Mouse (Mus musculus) CH12.LX (cell line): ENCODE measurements at regions not wholly inside any gene's neighbourhood (a gene's known extent, or its start where the extent isn't known, plus 50 kb on each side); places are given as distances from the start of the nearest gene placed in this dataset.

Experiments used
- DNase-seq: peaks from one replicate; pipeline ENCODE4 v3.0.0-alpha.2; 2013; ENCODE audit errors: extremely low read depth
- H3K27ac ChIP-seq: 2 replicates; pipeline ENCODE4 v1.5.1; 2012; ENCODE audit warnings: low read depth, mild to moderate bottlenecking, control low read depth, moderate library complexity; ENCODE audit not compliant: insufficient read depth
- H3K27me3 ChIP-seq: replicated peaks from 2 replicates; pipeline ENCODE3; 2012; ENCODE audit warnings: inconsistent platforms
- H3K36me3 ChIP-seq, 2 experiments: replicated peaks in 1 of 2; 2 replicates each; pipeline versions ENCODE3 to v1.6.1; 2012; ENCODE audit warnings: inconsistent platforms in 1 of 2, low read length in 1 of 2, mild to moderate bottlenecking in 1 of 2, mixed read lengths in 1 of 2, moderate library complexity in 1 of 2; ENCODE audit not compliant: control insufficient read depth in 1 of 2, insufficient read depth in 1 of 2
- H3K4me1 ChIP-seq, 2 experiments: 2 replicates each; pipeline ENCODE4 v1.6.1; 2012; ENCODE audit warnings: inconsistent platforms in 1 of 2, moderate library complexity in 1 of 2; ENCODE audit not compliant: insufficient read depth in 2 of 2, control insufficient read depth in 1 of 2
- H3K4me2 ChIP-seq: 2 replicates; pipeline ENCODE4 v1.6.1; 2012; ENCODE audit warnings: low read depth, mild to moderate bottlenecking, control low read depth; ENCODE audit not compliant: poor library complexity, insufficient read depth, severe bottlenecking
- H3K4me3 ChIP-seq, 3 experiments: fragments of 150-350 bp in 1 of 3; sonication (generic) in 1 of 3; replicated peaks in 1 of 3; 2 replicates each; pipeline versions ENCODE3 to v1.5.1; 2011 to 2012; ENCODE audit warnings: low read depth in 2 of 3, low read length in 2 of 3, mild to moderate bottlenecking in 2 of 3, moderate library complexity in 2 of 3, control low read depth in 1 of 3, improper control_type of control experiment in 1 of 3, inconsistent platforms in 1 of 3, mixed read lengths in 1 of 3; ENCODE audit not compliant: poor library complexity in 1 of 3
- H3K79me2 ChIP-seq: replicated peaks from 2 replicates; pipeline ENCODE4 v1.6.1; 2012; ENCODE audit warnings: mild to moderate bottlenecking, moderate library complexity; ENCODE audit not compliant: control insufficient read depth, poor library complexity, insufficient read depth, severe bottlenecking; ENCODE audit errors: extremely low read depth
- H3K9ac ChIP-seq: 2 replicates; pipeline ENCODE4 v1.6.1; 2012; ENCODE audit warnings: low read depth, mild to moderate bottlenecking, control low read depth, moderate library complexity; ENCODE audit not compliant: insufficient read depth
- H3K9me3 ChIP-seq: replicated peaks from 2 replicates; pipeline ENCODE3; 2012; ENCODE audit warnings: low read length, inconsistent platforms, mixed read lengths
- BHLHE40 ChIP-seq: IDR thresholded peaks from 2 replicates; pipeline ENCODE4 v1.6.1; 2011; ENCODE audit warnings: mild to moderate bottlenecking, low read depth, low read length, improper control_type of control experiment
- CTCF ChIP-seq, 2 experiments: IDR thresholded peaks in 1 of 2; conservative IDR thresholded peaks in 1 of 2; 2 replicates each; pipeline ENCODE4 v1.5.1; 2011 to 2012; ENCODE audit warnings: low read depth in 2 of 2, low read length in 2 of 2, improper control_type of control experiment in 1 of 2, inconsistent platforms in 1 of 2, mild to moderate bottlenecking in 1 of 2, moderate library complexity in 1 of 2
- E2F4 ChIP-seq: IDR thresholded peaks from 2 replicates; pipeline ENCODE4 v1.6.1; 2011; ENCODE audit warnings: low read depth, low read length, improper control_type of control experiment; ENCODE audit not compliant: insufficient replicate concordance
- EP300 ChIP-seq: IDR thresholded peaks from 2 replicates; pipeline ENCODE4 v1.6.1; 2011; ENCODE audit warnings: low read length, improper control_type of control experiment
- ETS1 ChIP-seq: conservative IDR thresholded peaks from 2 replicates; pipeline ENCODE4 v1.6.1; 2012; ENCODE audit warnings: low read depth, mild to moderate bottlenecking, inconsistent platforms, low read length, improper control_type of control experiment, moderate library complexity
- GABPA ChIP-seq: IDR thresholded peaks from 2 replicates; pipeline ENCODE4 v1.6.1; 2012; ENCODE audit warnings: low read depth, low read length, improper control_type of control experiment, inconsistent platforms; ENCODE audit not compliant: insufficient replicate concordance
- IRF4 ChIP-seq: IDR thresholded peaks from 2 replicates; pipeline ENCODE4 v1.6.1; 2014; ENCODE audit warnings: low read depth, mild to moderate bottlenecking, inconsistent platforms, low read length, improper control_type of control experiment
- JUND ChIP-seq: conservative IDR thresholded peaks from 2 replicates; pipeline ENCODE4 v1.6.1; 2011; ENCODE audit warnings: low read depth, low read length, improper control_type of control experiment
- MAFK ChIP-seq: IDR thresholded peaks from 2 replicates; pipeline ENCODE4 v1.6.1; 2011; ENCODE audit warnings: low read length, improper control_type of control experiment; ENCODE audit not compliant: insufficient replicate concordance
- MAX ChIP-seq: IDR thresholded peaks from 2 replicates; pipeline ENCODE4 v1.6.1; 2011; ENCODE audit warnings: low read length, improper control_type of control experiment
- MAZ ChIP-seq: IDR thresholded peaks from 2 replicates; pipeline ENCODE4 v1.6.1; 2012; ENCODE audit warnings: low read depth, mild to moderate bottlenecking, inconsistent platforms, low read length, improper control_type of control experiment, moderate library complexity
- MEF2A ChIP-seq: IDR thresholded peaks from 2 replicates; pipeline ENCODE4 v1.6.1; 2014; ENCODE audit warnings: low read depth, mild to moderate bottlenecking, inconsistent platforms, low read length, improper control_type of control experiment, borderline replicate concordance
- MXI1 ChIP-seq: IDR thresholded peaks from 2 replicates; pipeline ENCODE4 v1.6.1; 2011; ENCODE audit warnings: mild to moderate bottlenecking, low read depth, low read length, improper control_type of control experiment
- MYC ChIP-seq: IDR thresholded peaks from 2 replicates; pipeline ENCODE4 v1.6.1; 2011; ENCODE audit warnings: low read depth, mild to moderate bottlenecking, improper control_type of control experiment, low read length
- NELFE ChIP-seq: IDR thresholded peaks from 2 replicates; pipeline ENCODE4 v1.6.1; 2011; ENCODE audit warnings: low read depth, low read length, improper control_type of control experiment
- POLR2A ChIP-seq: IDR thresholded peaks from 2 replicates; pipeline ENCODE4 v1.6.1; 2011; ENCODE audit warnings: low read depth, mild to moderate bottlenecking, improper control_type of control experiment, low read length
- RAD21 ChIP-seq: IDR thresholded peaks from 2 replicates; pipeline ENCODE4 v1.6.1; 2011; ENCODE audit warnings: low read depth, mild to moderate bottlenecking, low read length, improper control_type of control experiment, moderate library complexity
- RCOR1 ChIP-seq: conservative IDR thresholded peaks from 2 replicates; pipeline ENCODE4 v1.6.1; 2012; ENCODE audit warnings: low read depth, mild to moderate bottlenecking, inconsistent platforms, low read length, improper control_type of control experiment
- SIN3A ChIP-seq: IDR thresholded peaks from 2 replicates; pipeline ENCODE4 v1.6.1; 2012; ENCODE audit warnings: low read length, improper control_type of control experiment, inconsistent platforms
- SMC3 ChIP-seq: IDR thresholded peaks from 2 replicates; pipeline ENCODE4 v1.6.1; 2011; ENCODE audit warnings: low read depth, low read length, improper control_type of control experiment
- TBP ChIP-seq: conservative IDR thresholded peaks from 2 replicates; pipeline ENCODE4 v1.6.1; 2011; ENCODE audit warnings: low read depth, low read length, improper control_type of control experiment
- TCF12 ChIP-seq: IDR thresholded peaks from 2 replicates; pipeline ENCODE4 v1.6.1; 2014; ENCODE audit warnings: low read depth, mild to moderate bottlenecking, inconsistent platforms, low read length, improper control_type of control experiment
- USF1 ChIP-seq: IDR thresholded peaks from 2 replicates; pipeline ENCODE4 v1.6.1; 2014; ENCODE audit warnings: low read depth, mild to moderate bottlenecking, inconsistent platforms, low read length, improper control_type of control experiment
- USF2 ChIP-seq: conservative IDR thresholded peaks from 2 replicates; pipeline ENCODE4 v1.6.1; 2011; ENCODE audit warnings: low read depth, low read length, improper control_type of control experiment
- ZC3H11A ChIP-seq: IDR thresholded peaks from 2 replicates; pipeline ENCODE4 v1.6.1; 2012; ENCODE audit warnings: low read depth, mild to moderate bottlenecking, inconsistent platforms, low read length, improper control_type of control experiment
- ZKSCAN1 ChIP-seq: IDR thresholded peaks from 2 replicates; pipeline ENCODE4 v1.6.1; 2012; ENCODE audit warnings: low read depth, inconsistent platforms, low read length, improper control_type of control experiment, borderline replicate concordance
- ZMIZ1 ChIP-seq: IDR thresholded peaks from 2 replicates; pipeline ENCODE4 v1.6.1; 2012; ENCODE audit warnings: low read depth, mild to moderate bottlenecking, inconsistent platforms, low read length, improper control_type of control experiment
- ZNF384 ChIP-seq: IDR thresholded peaks from 2 replicates; pipeline ENCODE4 v1.6.1; 2012; ENCODE audit warnings: low read depth, low read length, improper control_type of control experiment, inconsistent platforms
- dilution Hi-C: fragments of 300-500 bp; cut with MboI; formaldehyde crosslinking; loops from 2 replicates; pipeline ENCODE4 v1.14.3; 2020; ENCODE audit warnings: low sequenced_read_pairs; ENCODE audit not compliant: extremely low pct_unique_long_range_greater_than_20kb, extremely low pct_ligation_motif_present
- in situ Hi-C: fragments of 300-500 bp; cut with MboI; formaldehyde crosslinking; loops from 3 replicates; pipeline ENCODE4 v1.14.3; 2019; ENCODE audit warnings: low sequenced_read_pairs, low pct_ligation_motif_present, low pct_unique_long_range_greater_than_20kb, mixed read lengths

GRCm38 (mm10) chr10:66472038-66472437 is 623.9 kb upstream of the Jmjd1c start:
- Histone ChIP-seq H3K4me1 (no peaks in the 10 kb centered on the region), H3K36me3 (no peaks in the 10 kb centered on the region)
- TF ChIP-seq ETS1 (no peak), MYC (no peak), USF1 (no peak), CTCF (conservative IDR thresholded peaks at IDR 0.05 in 1 of 2, IDR thresholded peaks at IDR 0.05 in 1 of 2; ENCODE audit: low read depth in 2 of 2, low read length in 2 of 2) (no peak), ZMIZ1 (no peak), ZC3H11A (no peak), BHLHE40 (no peak), JUND (no peak), MAZ (no peak), RCOR1 (no peak), SMC3 (no peak), SIN3A (no peak), TBP (no peak), GABPA (no peak), USF2 (no peak), POLR2A (no peak)

GRCm38 (mm10) chr10:66475187-66475735 is 620.7 kb upstream of the Jmjd1c start:
- H3K9me3 ChIP-seq: no peaks in the 10 kb centered on the region
- no peaks in the 10 kb centered on the region for H3K27me3 ChIP-seq
- H3K36me3 ChIP-seq: no peaks in the 10 kb centered on the region
- H3K4me1 ChIP-seq: no peaks in the 10 kb centered on the region
- H3K4me2 ChIP-seq: no peak overlapping the region
- DNase-seq: no peak
- no peaks in the 10 kb centered on the region for H3K79me2 ChIP-seq
- no peak for TF ChIP-seq MAZ
- no peak for TF ChIP-seq TCF12
- no peak for TF ChIP-seq JUND
- TF ChIP-seq MAX: no peak
- TF ChIP-seq IRF4: no peak
- TF ChIP-seq E2F4: no peak
- no peak for TF ChIP-seq ETS1
- no peak for TF ChIP-seq RAD21
- no peak for TF ChIP-seq ZKSCAN1
- no peak for TF ChIP-seq EP300
- TF ChIP-seq MEF2A: no peak
- TF ChIP-seq MXI1: no peak
- TF ChIP-seq GABPA: no peak
- no peak for TF ChIP-seq USF1
- TF ChIP-seq NELFE: no peak
- TF ChIP-seq MAFK: no peak
- TF ChIP-seq ZNF384: no peak
- TF ChIP-seq, all 38 proteins: peak for 0
- H3K9ac ChIP-seq: no peak overlapping the region
- no peak overlapping the region for H3K27ac ChIP-seq
- in situ Hi-C loops (no loop called here), dilution Hi-C loops (no loop called here)
- no peak overlapping the region for H3K4me3 ChIP-seq

More at GRCm38 (mm10) chr10:66472038-66472437, 623.9 kb upstream of the Jmjd1c start:
- in situ Hi-C loops: no loop called here
- dilution Hi-C loops: no loop called here
- Histone ChIP-seq H3K9me3 (no peaks in the 10 kb centered on the region), H3K79me2 (no peaks in the 10 kb centered on the region), H3K4me2 (no peak overlapping the region), H3K9ac (no peak overlapping the region), H3K27me3 (no peaks in the 10 kb centered on the region), H3K4me3 (no peak overlapping the region), H3K27ac (no peak overlapping the region)
- no peak for DNase-seq
